Mouse (Mus musculus) hindbrain, embryonic 11.5 days (tissue): ENCODE results near the gene Fyn. TPM values are rescaled to one million over a fixed set of nuclear protein-coding genes. Genes with fewer than 3 reads are reported as not detected.

Experiments used
- ATAC-seq: fragments of 200-750 bp; cut with Nextera tagmentation; 2 replicates; pipeline ENCODE4 v1.8.0; 2017; ENCODE audit warnings: mild to moderate bottlenecking, moderate TSS enrichment, moderate library complexity; ENCODE audit not compliant: low FRiP score
- DNase-seq: peaks from one replicate; pipeline ENCODE4 v3.0.0-alpha.2; 2015; ENCODE audit warnings: low spot score
- H3K27ac ChIP-seq: fragments of 300-500 bp; sonication (generic); 2 replicates; pipeline ENCODE4 v1.5.1; 2014; ENCODE audit warnings: mild to moderate bottlenecking, low read depth, low read length
- H3K27me3 ChIP-seq: fragments of 300-500 bp; sonication (generic); 2 replicates; pipeline ENCODE4 v1.6.1; 2014; ENCODE audit warnings: mild to moderate bottlenecking, low read length, moderate library complexity, mixed read lengths; ENCODE audit not compliant: control insufficient read depth, insufficient read depth
- H3K36me3 ChIP-seq: fragments of 300-500 bp; sonication (generic); 2 replicates; pipeline ENCODE4 v1.6.1; 2014; ENCODE audit warnings: mild to moderate bottlenecking, low read length, moderate library complexity, mixed read lengths; ENCODE audit not compliant: control insufficient read depth, insufficient read depth
- H3K4me1 ChIP-seq: fragments of 300-500 bp; sonication (generic); replicated peaks from 2 replicates; pipeline ENCODE4 v1.6.1; 2014; ENCODE audit warnings: low read length, mixed read lengths; ENCODE audit not compliant: control insufficient read depth, insufficient read depth
- H3K4me2 ChIP-seq: fragments of 300-500 bp; sonication (generic); replicated peaks from 2 replicates; pipeline ENCODE4 v1.6.1; 2014; ENCODE audit warnings: mild to moderate bottlenecking, low read depth, low read length
- H3K4me3 ChIP-seq: fragments of 300-500 bp; sonication (generic); 2 replicates; pipeline ENCODE4 v1.5.1; 2014; ENCODE audit warnings: low read depth, low read length
- H3K9ac ChIP-seq: fragments of 300-500 bp; sonication (generic); 2 replicates; pipeline ENCODE4 v1.6.1; 2014; ENCODE audit warnings: low read depth, low read length
- H3K9me3 ChIP-seq: fragments of 300-500 bp; sonication (generic); 2 replicates; pipeline ENCODE4 v1.6.1; 2016; ENCODE audit warnings: low read length; ENCODE audit not compliant: control insufficient read depth
- WGBS: fragments of 180-500 bp; shearing (Covaris S2); extraction: QIAGEN DNeasy Blood & Tissue Kit; methylation state at CpG from one replicate; pipeline ENCODE4 v1.1.7; 2014; 5-methylcytosine and 5-hydroxymethylcytosine counted together
- polyA plus RNA-seq: library from polyadenylated mRNA; unstranded; fragments of >200 nt; fragmentation: Nextera tagmentation; extraction: Ambion mirVana; gene quantifications from 2 replicates; pipeline ENCODE4 v1.2.1, GENCODE M21; 2014

Gene Fyn
- polyA plus RNA-seq, 1 experiment from 2014 or later = 51.1 TPM

DNA sequence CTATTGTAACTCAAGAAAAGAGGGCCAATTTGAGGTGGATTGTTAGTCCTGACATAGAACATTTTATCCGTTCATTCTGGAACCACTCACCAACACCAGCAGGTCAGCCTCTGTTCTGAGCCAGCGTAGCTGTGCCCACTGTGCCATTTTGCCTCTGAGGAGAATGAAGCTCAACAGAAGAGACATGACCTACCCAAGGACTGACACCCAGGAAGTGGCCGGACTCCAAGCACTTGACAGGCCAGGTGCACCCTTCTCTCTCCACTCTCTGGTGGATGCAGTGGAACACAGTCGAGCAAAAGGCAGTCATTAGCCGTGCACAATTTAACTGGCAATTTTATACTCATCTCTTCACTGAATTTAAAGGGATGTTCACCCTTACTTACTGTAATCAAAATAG lies 31.5 kb downstream of the Fyn start:
- no peaks in the 10 kb centered on the region for H3K27me3 ChIP-seq
- H3K4me2 ChIP-seq = no peak overlapping the region
- no peak overlapping the region for H3K9ac ChIP-seq
- H3K4me3 ChIP-seq = no peak overlapping the region
- no peaks in the 10 kb centered on the region for H3K4me1 ChIP-seq
- WGBS = 94% methylated on average over 5 of the region's 5 CpGs
- DNase-seq (no peak), ATAC-seq (no peak)
- no peaks in the 10 kb centered on the region for H3K9me3 ChIP-seq
- no peaks in the 10 kb centered on the region for H3K36me3 ChIP-seq
- no peak overlapping the region for H3K27ac ChIP-seq

DNA sequence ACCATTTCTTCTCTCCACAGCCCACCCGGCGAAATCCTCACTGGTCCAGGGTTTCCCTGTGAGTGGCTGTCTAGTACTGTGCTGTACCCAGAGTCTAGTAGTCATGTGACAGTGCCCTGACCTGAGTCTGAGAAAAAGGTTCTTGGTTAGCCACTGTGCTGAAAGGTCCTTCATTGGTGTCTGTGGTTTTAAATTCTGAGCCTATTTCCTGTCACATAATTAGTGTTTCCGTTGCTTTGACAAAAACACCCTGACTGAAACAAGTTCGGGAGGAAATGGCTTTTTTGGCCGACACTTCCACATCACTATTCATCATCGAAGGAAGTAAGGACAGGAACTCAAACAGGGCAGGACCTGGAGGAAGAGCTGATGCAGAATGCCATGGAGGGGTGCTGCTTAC lies 33.8 kb downstream of the Fyn start:
- Histone ChIP-seq H3K27ac (no peak overlapping the region), H3K9me3 (no peaks in the 10 kb centered on the region), H3K4me2 (no peak overlapping the region), H3K4me1 (no peaks in the 10 kb centered on the region), H3K27me3 (no peaks in the 10 kb centered on the region), H3K36me3 (no peaks in the 10 kb centered on the region), H3K4me3 (no peak overlapping the region), H3K9ac (no peak overlapping the region)
- DNase-seq = no peak
- WGBS = 90% methylated on average over 6 of the region's 6 CpGs
- ATAC-seq = no peak

DNA sequence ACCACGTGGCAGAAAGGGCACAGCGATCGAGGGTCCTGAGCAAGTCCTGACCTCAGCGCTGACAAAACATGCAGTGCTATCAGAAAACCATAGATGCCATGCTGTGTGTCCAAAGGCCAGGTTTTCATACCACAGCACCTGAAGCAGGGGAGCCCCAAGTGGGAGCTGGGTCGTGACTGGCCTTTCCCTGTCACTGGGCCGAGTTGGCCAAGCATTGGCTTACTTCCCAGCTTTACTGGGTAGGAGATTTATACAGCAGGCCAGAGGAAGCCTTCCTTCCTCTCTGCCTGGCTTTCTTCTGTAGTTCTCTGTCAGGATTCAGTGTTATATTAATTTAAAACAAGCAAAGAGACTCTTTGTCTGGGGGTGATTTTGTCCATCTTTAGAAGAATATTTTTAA lies 35.1 kb downstream of the Fyn start:
- no peaks in the 10 kb centered on the region for H3K4me1 ChIP-seq
- no peak for ATAC-seq
- H3K4me3 ChIP-seq = no peak overlapping the region
- no peak overlapping the region for H3K4me2 ChIP-seq
- 93% methylated on average over 6 of the region's 6 CpGs for WGBS
- no peaks in the 10 kb centered on the region for H3K9me3 ChIP-seq
- H3K27me3 ChIP-seq = no peaks in the 10 kb centered on the region
- H3K27ac ChIP-seq = no peak overlapping the region
- no peak for DNase-seq
- no peak overlapping the region for H3K9ac ChIP-seq
- no peaks in the 10 kb centered on the region for H3K36me3 ChIP-seq

DNA sequence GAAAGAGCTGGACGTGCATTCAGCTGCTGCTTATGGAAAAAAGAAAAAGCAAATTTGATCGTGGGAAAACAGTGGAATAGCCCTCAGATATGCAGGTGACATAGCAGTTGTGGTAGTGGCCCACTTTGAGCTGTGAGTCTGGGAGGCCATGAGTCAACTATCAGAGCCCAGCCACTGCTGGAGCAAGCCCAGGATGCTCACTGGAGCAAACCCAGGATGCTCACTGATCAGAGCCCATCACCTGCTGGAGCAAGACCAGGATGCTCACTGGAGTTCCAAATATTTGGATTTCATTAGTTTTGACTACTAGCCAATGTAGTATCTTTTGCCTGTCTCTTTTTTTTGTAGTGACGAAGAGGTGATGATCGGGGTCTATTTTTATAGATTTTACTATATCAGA lies 35.5 kb downstream of the Fyn start:
- H3K9ac ChIP-seq = no peak overlapping the region
- no peak overlapping the region for H3K4me2 ChIP-seq
- no peak overlapping the region for H3K27ac ChIP-seq
- no peaks in the 10 kb centered on the region for H3K9me3 ChIP-seq
- no peaks in the 10 kb centered on the region for H3K36me3 ChIP-seq
- no peak for DNase-seq
- H3K4me1 ChIP-seq = no peaks in the 10 kb centered on the region
- H3K4me3 ChIP-seq = no peak overlapping the region
- WGBS = 91% methylated on average over 4 of the region's 4 CpGs
- ATAC-seq = no peak
- H3K27me3 ChIP-seq = no peaks in the 10 kb centered on the region

DNA sequence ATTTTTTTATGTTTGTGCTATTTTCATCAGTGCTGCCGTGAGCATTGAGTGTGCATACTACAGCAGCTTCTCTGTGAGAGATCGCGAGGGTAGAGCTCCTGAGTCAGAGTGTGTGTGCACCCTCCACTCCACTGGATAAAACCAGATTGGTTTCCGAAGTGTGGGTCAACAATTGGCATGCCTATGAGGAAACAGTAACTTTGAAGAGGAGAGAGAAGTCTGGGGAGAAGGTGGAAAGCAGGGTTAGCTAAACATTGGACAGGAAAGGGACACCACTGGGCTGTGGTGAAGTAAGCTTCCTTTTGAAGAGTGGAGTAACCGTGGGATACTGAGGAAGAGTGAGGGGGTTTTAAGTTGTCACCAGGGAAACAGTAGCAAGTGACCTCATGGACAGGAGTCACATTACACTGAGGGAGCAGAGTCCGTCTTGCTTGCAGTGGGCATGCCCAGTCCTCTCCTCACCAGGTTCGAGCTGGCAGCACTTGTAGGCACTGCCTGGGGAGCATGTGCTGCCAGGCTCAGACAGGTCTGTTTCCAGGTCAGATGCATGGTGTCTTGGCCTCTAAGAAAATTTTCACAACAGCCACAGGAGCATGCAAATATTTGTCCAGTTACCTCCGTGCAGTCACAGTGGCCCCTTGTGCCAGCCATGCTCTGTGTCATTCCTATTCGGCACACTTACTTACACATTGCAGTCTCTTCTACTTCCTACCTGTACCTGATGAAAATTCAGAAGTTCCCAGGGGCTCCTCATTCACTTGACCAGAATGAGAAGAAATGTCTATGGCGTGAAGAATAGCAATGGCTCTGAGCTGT lies 37.5 kb downstream of the Fyn start:
- no peaks in the 10 kb centered on the region for H3K36me3 ChIP-seq
- ATAC-seq (no peak), DNase-seq (no peak)
- no peaks in the 10 kb centered on the region for H3K27me3 ChIP-seq
- 65% methylated on average over 10 of the region's 10 CpGs for whole genome bisulfite sequencing
- H3K9me3 ChIP-seq = no peaks in the 10 kb centered on the region
- H3K4me3 ChIP-seq = no peak overlapping the region
- H3K27ac ChIP-seq = no peak overlapping the region
- no peak overlapping the region for H3K4me2 ChIP-seq
- no peaks in the 10 kb centered on the region for H3K4me1 ChIP-seq
- H3K9ac ChIP-seq = no peak overlapping the region

DNA sequence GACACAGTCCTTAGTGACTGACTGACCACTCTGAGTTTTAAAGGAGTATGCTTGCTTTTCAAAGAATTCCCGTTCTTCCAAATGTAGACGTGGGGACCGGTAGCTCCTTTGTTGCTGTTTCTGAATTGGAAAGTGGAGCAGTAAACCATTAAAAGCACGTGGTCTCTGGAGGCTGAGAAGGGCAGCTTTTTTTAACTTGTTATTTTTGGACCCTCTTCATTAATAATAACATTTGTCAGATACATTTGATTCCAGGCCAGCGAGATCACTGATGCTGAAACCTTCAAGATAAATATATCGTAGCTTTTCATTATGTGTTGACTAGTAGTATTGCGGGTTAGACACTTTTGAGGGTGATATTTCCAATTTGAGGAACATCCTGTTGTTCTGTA lies 38.1 kb downstream of the Fyn start:
- DNase-seq (no peak), ATAC-seq (no peak)
- Histone ChIP-seq H3K9me3 (no peaks in the 10 kb centered on the region), H3K4me3 (no peak overlapping the region), H3K27ac (no peak overlapping the region), H3K4me1 (no peaks in the 10 kb centered on the region), H3K9ac (no peak overlapping the region), H3K36me3 (no peaks in the 10 kb centered on the region), H3K4me2 (no peak overlapping the region), H3K27me3 (no peaks in the 10 kb centered on the region)
- WGBS = 92% methylated on average over 7 of the region's 7 CpGs

DNA sequence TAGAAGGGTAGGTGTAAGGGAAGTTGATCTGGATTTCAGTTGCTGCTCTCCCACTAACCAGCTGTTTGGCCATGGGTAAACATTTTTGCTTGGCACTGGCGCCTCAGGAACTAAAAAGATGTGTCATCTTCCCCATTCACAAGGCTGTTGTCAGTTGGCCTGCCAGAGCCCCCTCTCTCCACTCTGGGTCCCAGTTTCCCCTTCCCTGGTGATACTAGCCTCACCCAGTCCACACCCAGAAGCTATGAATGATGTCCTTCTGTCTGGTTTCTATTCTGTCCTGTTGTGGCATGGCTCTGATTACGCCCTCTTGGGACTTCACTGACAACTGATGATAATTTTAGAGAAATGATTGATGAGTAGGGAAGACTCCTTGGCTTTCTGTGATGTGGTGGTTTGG lies 38.9 kb downstream of the Fyn start:
- Histone ChIP-seq H3K9ac (no peak overlapping the region), H3K27ac (no peak overlapping the region), H3K27me3 (no peaks in the 10 kb centered on the region), H3K4me2 (no peak overlapping the region), H3K4me1 (no peaks in the 10 kb centered on the region), H3K9me3 (no peaks in the 10 kb centered on the region), H3K4me3 (no peak overlapping the region), H3K36me3 (no peaks in the 10 kb centered on the region)
- DNase-seq = no peak
- no peak for ATAC-seq
- WGBS = 96% methylated on average over 2 of the region's 2 CpGs

DNA sequence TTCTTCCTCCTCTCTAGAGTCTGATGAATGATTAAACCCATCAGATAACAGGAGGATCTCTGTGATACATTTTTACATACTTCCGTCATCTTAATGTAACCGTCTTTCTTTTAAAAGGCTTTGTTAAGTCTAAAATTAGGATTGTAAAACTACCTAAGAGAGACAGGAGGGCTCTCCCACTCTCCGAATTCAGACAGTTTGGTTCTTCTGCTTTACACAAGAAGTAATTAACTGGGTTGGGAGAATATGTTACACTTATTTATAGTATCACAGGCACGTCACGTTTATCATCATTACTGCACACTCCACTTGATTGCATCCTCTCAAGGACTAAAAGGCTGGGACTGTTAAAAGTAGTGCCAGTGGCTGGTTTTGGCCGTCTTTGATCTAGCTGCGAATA lies 40.9 kb downstream of the Fyn start:
- 85% methylated on average over 7 of the region's 7 CpGs for WGBS
- H3K9me3 ChIP-seq = no peaks in the 10 kb centered on the region
- no peaks in the 10 kb centered on the region for H3K4me1 ChIP-seq
- DNase-seq (no peak), ATAC-seq (no peak)
- no peak overlapping the region for H3K4me3 ChIP-seq
- H3K4me2 ChIP-seq = no peak overlapping the region
- no peaks in the 10 kb centered on the region for H3K36me3 ChIP-seq
- H3K27me3 ChIP-seq = no peaks in the 10 kb centered on the region
- no peak overlapping the region for H3K27ac ChIP-seq
- no peak overlapping the region for H3K9ac ChIP-seq

DNA sequence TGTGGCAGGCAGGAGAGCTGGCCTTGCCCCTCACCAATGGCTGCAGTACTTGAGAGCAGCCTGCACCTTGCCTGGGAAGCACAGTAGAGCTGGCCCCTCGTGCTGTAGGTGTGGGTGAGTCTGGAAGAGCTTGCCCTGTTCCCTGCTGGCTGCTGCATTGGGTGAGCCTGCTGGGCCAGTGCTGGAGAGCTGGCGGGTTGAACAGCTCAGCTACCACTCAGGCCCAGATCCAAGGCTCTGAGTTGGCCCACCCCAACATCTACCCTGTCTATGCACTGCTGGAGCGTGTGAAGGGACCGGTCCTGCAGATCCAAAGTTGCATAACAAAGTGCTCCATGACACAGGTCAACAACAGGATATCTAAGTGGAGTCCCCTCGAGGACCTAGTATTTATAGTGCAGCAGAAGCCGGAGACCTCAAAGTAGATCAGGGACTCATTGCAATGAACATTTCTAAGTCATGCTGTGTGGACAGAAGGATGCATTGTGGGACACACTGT lies 41.5 kb downstream of the Fyn start:
- no peaks in the 10 kb centered on the region for H3K9me3 ChIP-seq
- H3K36me3 ChIP-seq = no peaks in the 10 kb centered on the region
- no peak for ATAC-seq
- 85% methylated on average over 6 of the region's 6 CpGs for WGBS
- H3K27me3 ChIP-seq = no peaks in the 10 kb centered on the region
- no peak overlapping the region for H3K4me3 ChIP-seq
- no peak overlapping the region for H3K4me2 ChIP-seq
- no peak overlapping the region for H3K27ac ChIP-seq
- no peak for DNase-seq
- H3K4me1 ChIP-seq = no peaks in the 10 kb centered on the region
- no peak overlapping the region for H3K9ac ChIP-seq
